Mouse (Mus musculus) heart, postnatal 0 days (tissue): ENCODE data around the gene Cxcr2. TPM values are rescaled to one million over a fixed set of nuclear protein-coding genes. Genes with fewer than 3 reads are reported as not detected.
"Not testable (repeated sequence)": the region's sequence is repeated elsewhere in the genome, so short reads cannot be mapped to it uniquely, and the experiment has no call there.

Experiments
- ATAC-seq: fragments of 200-750 bp; cut with Nextera tagmentation; 2 replicates; pipeline ENCODE4 v1.8.0; 2017; ENCODE audit warnings: low read depth, moderate number of reproducible peaks, moderate library complexity; ENCODE audit not compliant: insufficient read depth
- DNase-seq: peaks from one replicate; pipeline ENCODE4 v3.0.0-alpha.2; 2016; ENCODE audit warnings: low spot score
- H3K27ac ChIP-seq: fragments of 300-500 bp; sonication (generic); 2 replicates; pipeline ENCODE4 v1.5.1; 2014; ENCODE audit warnings: low read depth, mild to moderate bottlenecking
- H3K27me3 ChIP-seq: fragments of 300-500 bp; sonication (generic); 2 replicates; pipeline ENCODE4 v1.6.1; 2014; ENCODE audit warnings: low read length, mixed read lengths; ENCODE audit not compliant: control insufficient read depth, insufficient read depth
- H3K36me3 ChIP-seq: fragments of 300-500 bp; sonication (generic); replicated peaks from 2 replicates; pipeline ENCODE4 v1.6.1; 2014; ENCODE audit warnings: low read length, mixed read lengths; ENCODE audit not compliant: control insufficient read depth, insufficient read depth
- H3K4me1 ChIP-seq: fragments of 300-500 bp; sonication (generic); 2 replicates; pipeline ENCODE4 v1.6.1; 2014; ENCODE audit warnings: antibody characterized with exemption; ENCODE audit not compliant: control insufficient read depth, insufficient read depth
- H3K4me2 ChIP-seq: fragments of 300-500 bp; sonication (generic); 2 replicates; pipeline ENCODE4 v1.6.1; 2014; ENCODE audit warnings: low read depth, mild to moderate bottlenecking, low read length, moderate library complexity
- H3K4me3 ChIP-seq: fragments of 300-500 bp; sonication (generic); 2 replicates; pipeline ENCODE4 v1.5.1; 2014; ENCODE audit warnings: low read depth, low read length
- H3K9ac ChIP-seq: fragments of 300-500 bp; sonication (generic); replicated peaks from 2 replicates; pipeline ENCODE4 v1.6.1; 2014; ENCODE audit warnings: low read depth, low read length, mixed read lengths
- H3K9me3 ChIP-seq: fragments of 300-500 bp; sonication (generic); replicated peaks from 2 replicates; pipeline ENCODE4 v1.6.1; 2016; ENCODE audit warnings: low read length; ENCODE audit not compliant: control insufficient read depth
- CTCF ChIP-seq: IDR thresholded peaks from 2 replicates; pipeline ENCODE4 v1.5.1; 2016; ENCODE audit warnings: antibody characterized with exemption, control low read depth, low read depth
- EP300 ChIP-seq: IDR thresholded peaks from 2 replicates; pipeline ENCODE4 v1.6.1; 2016; ENCODE audit warnings: antibody characterized with exemption, low read depth
- WGBS: fragments of 180-500 bp; shearing (Covaris S2); extraction: QIAGEN DNeasy Blood & Tissue Kit; methylation state at CpG from one replicate; pipeline ENCODE4 v1.1.7; 2014; 5-methylcytosine and 5-hydroxymethylcytosine counted together
- polyA plus RNA-seq: library from polyadenylated mRNA; unstranded; fragments of >200 nt; fragmentation: Nextera tagmentation; extraction: Ambion mirVana; gene quantifications from 2 replicates; pipeline ENCODE4 v1.2.1, GENCODE M21; 2015
- total RNA-seq: library from RNA; depleted of rRNA; stranded (reverse); fragments of >200 nt; gene quantifications from 2 replicates; pipeline ENCODE4 v1.2.3, GENCODE M21; 2014; ENCODE audit warnings: low replicate concordance

Gene Cxcr2
- total and polyA plus RNA-seq, 2 experiments from 2014 or later = 0.08 TPM; not detected in 1

GRCm38 (mm10) chr1:74141781-74142180 is 12.0 kb upstream of the Cxcr2 start:
- H3K4me2 ChIP-seq = no peak overlapping the region
- TF ChIP-seq CTCF (no peak), EP300 (no peak)
- DNase-seq (no peak), ATAC-seq (no peak)
- WGBS = 86% methylated on average over 8 of the region's 8 CpGs
- no peaks in the 10 kb centered on the region for H3K9me3 ChIP-seq
- H3K27me3 ChIP-seq = no peaks in the 10 kb centered on the region
- no peaks in the 10 kb centered on the region for H3K36me3 ChIP-seq
- H3K4me1 ChIP-seq = peaks cover 3% of the 10 kb centered on the region; the same call in 1 of the 2 replicates
- no peak overlapping the region for H3K27ac ChIP-seq
- H3K9ac ChIP-seq = no peak overlapping the region
- no peak overlapping the region for H3K4me3 ChIP-seq

GRCm38 (mm10) chr1:74149106-74149885 is 4.5 kb upstream of the Cxcr2 start:
- WGBS = 71% methylated on average over 6 of the region's 6 CpGs

GRCm38 (mm10) chr1:74150101-74150500 is 3.7 kb upstream of the Cxcr2 start:
- Histone ChIP-seq H3K36me3 (no peaks in the 10 kb centered on the region), H3K4me3 (no peak overlapping the region), H3K4me2 (no peak overlapping the region), H3K9me3 (no peaks in the 10 kb centered on the region), H3K27ac (no peak overlapping the region), H3K4me1 (peaks cover 10% of the 10 kb centered on the region), H3K9ac (no peak overlapping the region), H3K27me3 (no peaks in the 10 kb centered on the region)
- DNase-seq (no peak), ATAC-seq (no peak)
- no peak for TF ChIP-seq CTCF
- TF ChIP-seq EP300 = no peak
- WGBS = 62% methylated on average over 3 of the region's 3 CpGs

More at GRCm38 (mm10) chr1:74149106-74149885, 4.5 kb upstream of the Cxcr2 start:
- ATAC-seq = no peak
- H3K27ac ChIP-seq = no peak overlapping the region
- TF ChIP-seq EP300 (no peak), CTCF (no peak)
- no peak for DNase-seq
- H3K4me1 ChIP-seq = peaks cover 10% of the 10 kb centered on the region
- no peaks in the 10 kb centered on the region for H3K36me3 ChIP-seq
- H3K4me3 ChIP-seq = no peak overlapping the region
- H3K9me3 ChIP-seq = no peaks in the 10 kb centered on the region
- no peak overlapping the region for H3K9ac ChIP-seq
- no peak overlapping the region for H3K4me2 ChIP-seq
- H3K27me3 ChIP-seq = no peaks in the 10 kb centered on the region

- 44% methylated on average over 3 of the region's 3 CpGs for WGBS
- H3K4me2 ChIP-seq = no peak overlapping the region
- H3K4me3 ChIP-seq = no peak overlapping the region
- no peaks in the 10 kb centered on the region for H3K27me3 ChIP-seq
- TF ChIP-seq CTCF = no peak
- TF ChIP-seq EP300 = no peak
- no peak for DNase-seq
- no peak overlapping the region for H3K27ac ChIP-seq
- no peaks in the 10 kb centered on the region for H3K9me3 ChIP-seq
- ATAC-seq = no peak
- H3K4me1 ChIP-seq = peaks cover 10% of the 10 kb centered on the region
- H3K9ac ChIP-seq = no peak overlapping the region
- no peaks in the 10 kb centered on the region for H3K36me3 ChIP-seq
Measured at GRCm38 (mm10) chr1:74151091-74151490, 2.7 kb upstream of the Cxcr2 start.

GRCm38 (mm10) chr1:74155435-74156012 is 1.7 kb downstream of the Cxcr2 start:
- DNase-seq (no peak), ATAC-seq (no peak)
- Histone ChIP-seq H3K27me3 (no peaks in the 10 kb centered on the region), H3K9me3 (no peaks in the 10 kb centered on the region), H3K4me1 (no peaks in the 10 kb centered on the region), H3K27ac (no peak overlapping the region), H3K4me3 (no peak overlapping the region), H3K36me3 (no peaks in the 10 kb centered on the region), H3K4me2 (no peak overlapping the region), H3K9ac (no peak overlapping the region)
- TF ChIP-seq EP300 (no peak), CTCF (no peak)
- WGBS = 86% methylated on average over 6 of the region's 6 CpGs

GRCm38 (mm10) chr1:74156381-74156910 is 2.7 kb downstream of the Cxcr2 start:
- 43% methylated on average over 14 of the region's 14 CpGs for WGBS

GRCm38 (mm10) chr1:74159613-74160012 is 5.8 kb downstream of the Cxcr2 start:
- H3K4me3 ChIP-seq, ATAC-seq, H3K36me3 ChIP-seq, H3K9ac ChIP-seq, H3K27me3 ChIP-seq, H3K4me2 ChIP-seq, H3K9me3 ChIP-seq, H3K4me1 ChIP-seq, DNase-seq, H3K27ac ChIP-seq: not testable (repeated sequence)
- WGBS = 77% methylated on average over 4 of the region's 5 CpGs

More at GRCm38 (mm10) chr1:74156381-74156910, 2.7 kb downstream of the Cxcr2 start:
- DNase-seq = peak; percentile 29
- Histone ChIP-seq H3K27ac (peak overlapping the region; percentile 22; the same call in 1 of the 2 replicates), H3K9ac (no peak overlapping the region), H3K4me3 (no peak overlapping the region), H3K9me3 (no peaks in the 10 kb centered on the region), H3K27me3 (no peaks in the 10 kb centered on the region), H3K4me1 (no peaks in the 10 kb centered on the region), H3K36me3 (no peaks in the 10 kb centered on the region), H3K4me2 (no peak overlapping the region)
- peak; percentile 75 for ATAC-seq
- TF ChIP-seq EP300 (no peak), CTCF (no peak)
